Mouse (Mus musculus): ENCODE results near the gene Olfr1385. TPM values are rescaled to one million over a fixed set of nuclear protein-coding genes. Genes with fewer than 3 reads are reported as not detected.
"Not testable (repeated sequence)": the region's sequence is repeated elsewhere in the genome, so short reads cannot be mapped to it uniquely, and the experiment has no call there.

Gene Olfr1385
- not detected in 2 replicates for total RNA-seq (2014; rRNA removed)
- not detected in 2 replicates for polyA plus RNA-seq (2015; fragmentation: Nextera tagmentation; extraction: Ambion mirVana)

DNA sequence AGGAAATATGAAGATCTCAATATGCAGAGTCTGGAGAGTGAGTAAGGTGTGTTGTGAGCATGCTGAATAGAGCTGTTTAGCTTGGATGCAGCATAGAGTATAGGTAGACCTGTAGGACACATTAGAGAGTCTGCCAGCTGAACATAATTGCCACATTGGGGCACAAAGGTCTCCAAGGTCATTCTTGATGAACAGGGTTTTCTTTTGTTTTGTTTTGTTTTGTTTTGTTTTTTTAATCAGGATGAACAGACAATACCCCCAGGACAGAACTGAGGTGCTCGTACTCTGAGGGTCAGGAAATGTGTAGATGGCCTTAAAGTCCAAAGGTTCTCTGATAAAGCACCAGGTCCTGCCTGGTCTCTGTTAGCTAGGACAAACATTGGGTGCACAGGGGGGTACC lies at the start of gene Olfr1385:
Olfr1385 (plus strand) TSS at position 301 of the 400 bp plus-strand sequence.
- H3K36me3 ChIP-seq (ENCODE audit: insufficient read depth, low read length); H3K4me1 ChIP-seq (ENCODE audit: insufficient read depth, low read length); H3K9me3 ChIP-seq (ENCODE audit: low read length); DNase-seq (ENCODE audit: low spot score); H3K9ac ChIP-seq (replicated peaks; ENCODE audit: low read length); H3K27me3 ChIP-seq (ENCODE audit: insufficient read depth, low read length); H3K4me3 ChIP-seq (ENCODE audit: low read length); ATAC-seq; H3K27ac ChIP-seq; H3K4me2 ChIP-seq (ENCODE audit: low read depth, low read length): not testable (repeated sequence)
- 81% methylated on average over 1 of the region's 1 CpGs for WGBS

DNA sequence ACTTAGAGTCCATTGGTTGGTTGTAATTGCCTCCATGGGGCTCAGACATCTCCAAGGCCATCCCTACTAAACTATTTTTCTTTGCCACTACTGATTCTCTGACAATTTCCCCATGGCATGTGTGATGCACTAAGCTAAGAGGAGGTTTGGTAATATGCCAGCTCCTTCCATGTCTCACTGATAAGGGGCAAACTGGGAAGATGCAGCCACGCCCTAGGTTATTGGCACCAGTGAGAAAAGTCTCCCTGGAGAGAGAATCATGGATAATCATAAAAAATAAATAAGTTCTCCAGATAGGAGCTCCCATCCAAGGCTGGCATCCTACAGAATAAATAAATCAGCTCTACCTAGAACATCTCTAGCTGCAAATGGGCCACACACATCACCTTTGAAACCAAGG lies 33.8 kb upstream of the Olfr1385 start, which contains the start of gene Olfr1387:
Olfr1387 (plus strand) TSS at position 301 of the 400 bp plus-strand sequence.
- TF ChIP-seq CTCF (IDR thresholded peaks at IDR 0.05; ENCODE audit: low read depth), result no peak
- no peak within 1 kb of the TSS for H3K4me2 ChIP-seq (ENCODE audit: low read depth, low read length)
- no peaks in the 10 kb centered on the region for H3K4me1 ChIP-seq (ENCODE audit: insufficient read depth, low read length)
- H3K36me3 ChIP-seq (ENCODE audit: insufficient read depth, low read length), result no peaks in the 10 kb centered on the region
- DNase-seq (ENCODE audit: low spot score), result no peak
- H3K9me3 ChIP-seq (ENCODE audit: low read length), result no peaks in the 10 kb centered on the region
- no peaks in the 10 kb centered on the region for H3K27me3 ChIP-seq (ENCODE audit: insufficient read depth, low read length)
- no peak for ATAC-seq
- H3K9ac ChIP-seq (replicated peaks; ENCODE audit: low read length), result no peak within 1 kb of the TSS
- 68% methylated on average over 1 of the region's 1 CpGs for WGBS
- H3K4me3 ChIP-seq (ENCODE audit: low read length), result no peak within 1 kb of the TSS
- no peak within 1 kb of the TSS for H3K27ac ChIP-seq

DNA sequence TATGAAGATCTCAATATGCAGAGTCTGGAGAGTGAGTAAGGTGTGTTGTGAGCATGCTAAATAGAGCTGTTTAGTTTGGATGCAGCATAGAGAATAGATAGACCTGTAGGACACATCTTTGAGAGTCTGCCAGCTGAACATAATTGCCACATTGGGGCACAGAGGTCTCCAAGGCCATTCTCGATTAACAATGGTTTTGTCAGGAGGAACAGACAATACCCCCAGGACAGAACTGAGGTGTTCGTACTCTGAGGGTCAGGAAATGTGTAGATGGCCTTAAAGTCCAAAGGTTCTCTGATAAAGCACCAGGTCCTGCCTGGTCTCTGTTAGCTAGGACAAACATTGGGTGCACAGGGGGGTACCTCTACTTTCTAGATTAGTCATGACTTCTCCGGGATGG lies 24.1 kb upstream of the Olfr1385 start, which contains the start of gene Olfr1386:
Olfr1386 (plus strand) TSS at position 301 of the 400 bp plus-strand sequence.
- not testable (repeated sequence) for DNase-seq (ENCODE audit: low spot score); H3K4me3 ChIP-seq (ENCODE audit: low read length); ATAC-seq; H3K4me1 ChIP-seq (ENCODE audit: insufficient read depth, low read length); H3K27ac ChIP-seq; H3K4me2 ChIP-seq (ENCODE audit: low read depth, low read length); H3K27me3 ChIP-seq (ENCODE audit: insufficient read depth, low read length); H3K9me3 ChIP-seq (ENCODE audit: low read length); H3K36me3 ChIP-seq (ENCODE audit: insufficient read depth, low read length); H3K9ac ChIP-seq (replicated peaks; ENCODE audit: low read length)
- 76% methylated on average over 2 of the region's 3 CpGs for WGBS

DNA sequence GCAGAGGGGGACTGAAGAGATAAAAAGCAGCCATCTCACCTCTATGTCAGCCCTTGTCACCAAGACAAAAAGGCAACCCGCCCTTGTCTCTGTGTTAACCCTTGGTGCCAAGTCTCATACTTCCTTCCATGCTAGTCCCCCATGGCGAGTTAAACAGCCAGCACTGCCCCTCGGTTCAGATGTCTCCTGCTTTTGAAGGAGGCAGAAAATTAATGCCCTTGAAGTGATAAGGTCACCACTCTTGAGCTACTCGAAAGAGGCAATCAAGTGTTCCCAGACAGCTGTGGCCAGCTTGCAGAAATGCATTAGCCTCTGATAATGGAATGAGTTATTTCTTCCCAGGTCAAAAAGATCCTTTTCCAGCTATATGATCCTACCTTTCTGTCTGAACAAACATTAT lies 2.9 kb upstream of the Olfr1385 start:
- WGBS, result 48% methylated on average over 4 of the region's 4 CpGs
- H3K27ac ChIP-seq, result no peak overlapping the region
- DNase-seq (ENCODE audit: low spot score) (no peak), ATAC-seq (no peak)
- H3K9me3 ChIP-seq (ENCODE audit: low read length), result no peaks in the 10 kb centered on the region
- H3K9ac ChIP-seq (replicated peaks; ENCODE audit: low read length), result no peak overlapping the region
- H3K4me1 ChIP-seq (ENCODE audit: insufficient read depth, low read length), result no peaks in the 10 kb centered on the region
- H3K4me3 ChIP-seq (ENCODE audit: low read length), result no peak overlapping the region
- no peaks in the 10 kb centered on the region for H3K27me3 ChIP-seq (ENCODE audit: insufficient read depth, low read length)
- no peaks in the 10 kb centered on the region for H3K36me3 ChIP-seq (ENCODE audit: insufficient read depth, low read length)
- no peak for TF ChIP-seq CTCF (IDR thresholded peaks at IDR 0.05; ENCODE audit: low read depth)
- no peak overlapping the region for H3K4me2 ChIP-seq (ENCODE audit: low read depth, low read length)

DNA sequence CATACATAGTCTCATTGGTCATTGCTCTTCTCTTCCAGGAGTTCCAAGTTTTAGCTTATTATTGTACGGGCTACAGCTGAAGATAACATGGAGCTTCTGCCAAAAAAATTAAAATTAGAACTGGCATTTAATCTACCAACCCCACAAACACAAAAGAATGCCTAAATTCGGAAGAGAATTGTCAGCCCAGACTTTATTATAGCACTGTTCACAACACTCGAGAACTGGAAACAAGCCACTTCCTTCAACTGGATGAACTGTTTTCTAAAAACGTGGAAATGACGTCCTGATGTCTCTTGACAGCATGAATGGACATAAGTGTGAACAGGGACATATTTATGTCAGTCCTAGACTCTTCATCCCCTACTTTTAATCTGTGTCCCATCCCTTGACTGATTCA lies 29.2 kb downstream of the Olfr1385 start:
- H3K27ac ChIP-seq, result no peak overlapping the region
- no peak for TF ChIP-seq CTCF (IDR thresholded peaks at IDR 0.05; ENCODE audit: low read depth)
- no peaks in the 10 kb centered on the region for H3K4me1 ChIP-seq (ENCODE audit: insufficient read depth, low read length)
- WGBS, result 71% methylated on average over 5 of the region's 5 CpGs
- no peaks in the 10 kb centered on the region for H3K27me3 ChIP-seq (ENCODE audit: insufficient read depth, low read length)
- H3K9me3 ChIP-seq (ENCODE audit: low read length), result no peaks in the 10 kb centered on the region
- no peak overlapping the region for H3K4me2 ChIP-seq (ENCODE audit: low read depth, low read length)
- H3K4me3 ChIP-seq (ENCODE audit: low read length), result no peak overlapping the region
- ATAC-seq (no peak), DNase-seq (ENCODE audit: low spot score) (no peak)
- no peak overlapping the region for H3K9ac ChIP-seq (replicated peaks; ENCODE audit: low read length)
- H3K36me3 ChIP-seq (ENCODE audit: insufficient read depth, low read length), result no peaks in the 10 kb centered on the region

DNA sequence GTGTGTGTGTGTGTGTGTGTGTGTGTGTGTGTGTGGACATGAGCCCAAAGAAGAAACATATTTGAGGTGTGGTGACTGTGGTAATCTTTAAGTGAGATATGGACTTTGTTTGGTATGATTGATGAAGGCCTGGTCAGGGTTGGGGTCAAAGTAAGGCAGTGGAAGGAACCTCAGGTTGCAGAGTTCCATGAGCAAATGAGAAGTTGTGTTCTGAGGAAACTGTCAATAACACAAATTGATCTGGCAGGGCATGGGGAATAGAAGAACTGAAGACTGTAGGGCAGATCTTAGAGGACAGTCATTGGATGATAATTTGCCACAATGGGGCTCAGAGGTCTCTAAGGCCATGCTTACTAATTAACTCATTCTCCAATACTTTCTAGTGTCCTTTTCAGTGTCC lies 30.5 kb downstream of the Olfr1385 start, which contains the start of gene Olfr1383:
Olfr1383 (plus strand) TSS at position 301 of the 400 bp plus-strand sequence.
- no peaks in the 10 kb centered on the region for H3K27me3 ChIP-seq (ENCODE audit: insufficient read depth, low read length)
- H3K4me1 ChIP-seq (ENCODE audit: insufficient read depth, low read length), result no peaks in the 10 kb centered on the region
- DNase-seq (ENCODE audit: low spot score) (no peak), ATAC-seq (no peak)
- no peak within 1 kb of the TSS for H3K27ac ChIP-seq
- H3K9me3 ChIP-seq (ENCODE audit: low read length), result no peaks in the 10 kb centered on the region
- H3K4me3 ChIP-seq (ENCODE audit: low read length), result no peak within 1 kb of the TSS
- TF ChIP-seq CTCF (IDR thresholded peaks at IDR 0.05; ENCODE audit: low read depth), result no peak
- H3K9ac ChIP-seq (replicated peaks; ENCODE audit: low read length), result no peak within 1 kb of the TSS
- no peaks in the 10 kb centered on the region for H3K36me3 ChIP-seq (ENCODE audit: insufficient read depth, low read length)
- H3K4me2 ChIP-seq (ENCODE audit: low read depth, low read length), result no peak within 1 kb of the TSS

DNA sequence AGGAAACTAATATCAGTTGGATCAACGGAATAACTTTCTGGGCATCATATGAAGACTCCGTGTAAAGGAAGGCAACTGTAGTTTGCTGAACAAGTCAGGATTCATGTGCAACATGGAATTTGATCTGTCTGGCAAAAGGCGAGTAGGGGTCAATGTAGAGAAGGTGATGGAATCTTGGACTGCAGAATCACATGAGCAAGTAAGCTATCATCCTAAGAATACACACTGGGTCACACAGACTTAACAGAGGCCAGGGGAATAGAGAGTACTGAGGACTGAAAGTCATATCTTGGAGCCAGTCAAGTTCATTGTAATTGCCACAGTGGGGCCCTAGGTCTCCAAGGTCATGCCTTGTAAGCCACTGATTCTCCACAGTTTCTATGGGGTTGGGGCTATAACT lies 39.1 kb downstream of the Olfr1385 start, which contains the start of gene Olfr1382:
Olfr1382 (plus strand) TSS at position 301 of the 400 bp plus-strand sequence.
- ATAC-seq (no peak), DNase-seq (ENCODE audit: low spot score) (no peak)
- TF ChIP-seq CTCF (IDR thresholded peaks at IDR 0.05; ENCODE audit: low read depth), result no peak
- no peak within 1 kb of the TSS for H3K4me3 ChIP-seq (ENCODE audit: low read length)
- no peaks in the 10 kb centered on the region for H3K9me3 ChIP-seq (ENCODE audit: low read length)
- H3K36me3 ChIP-seq (ENCODE audit: insufficient read depth, low read length), result no peaks in the 10 kb centered on the region
- H3K9ac ChIP-seq (replicated peaks; ENCODE audit: low read length), result no peak within 1 kb of the TSS
- no peaks in the 10 kb centered on the region for H3K27me3 ChIP-seq (ENCODE audit: insufficient read depth, low read length)
- no peaks in the 10 kb centered on the region for H3K4me1 ChIP-seq (ENCODE audit: insufficient read depth, low read length)
- WGBS, result 87% methylated on average over 3 of the region's 3 CpGs
- no peak within 1 kb of the TSS for H3K4me2 ChIP-seq (ENCODE audit: low read depth, low read length)
- no peak within 1 kb of the TSS for H3K27ac ChIP-seq

All from hindbrain, postnatal 0 days (tissue).